Mouse (Mus musculus) lung, adult 18-20 months (tissue): Measurements from ENCODE around the gene Wfdc12.

Source experiments
- DNase-seq, 2 experiments: peaks; one replicate each; pipeline ENCODE4 v3.0.0; 2022; ENCODE audit warnings: mixed read lengths in 2 of 2

Gene Wfdc12

GRCm38 (mm10) chr2:164175850-164176249 lies 14.6 kb downstream of the Wfdc12 start:
- DNase-seq = no peak

- DNase-seq = no peak
These were observed 15.6 kb downstream of the Wfdc12 start for GRCm38 (mm10) chr2:164174649-164175395.

- DNase-seq = no peak
These were observed 17.0 kb downstream of the Wfdc12 start for GRCm38 (mm10) chr2:164173394-164173793.

DNA sequence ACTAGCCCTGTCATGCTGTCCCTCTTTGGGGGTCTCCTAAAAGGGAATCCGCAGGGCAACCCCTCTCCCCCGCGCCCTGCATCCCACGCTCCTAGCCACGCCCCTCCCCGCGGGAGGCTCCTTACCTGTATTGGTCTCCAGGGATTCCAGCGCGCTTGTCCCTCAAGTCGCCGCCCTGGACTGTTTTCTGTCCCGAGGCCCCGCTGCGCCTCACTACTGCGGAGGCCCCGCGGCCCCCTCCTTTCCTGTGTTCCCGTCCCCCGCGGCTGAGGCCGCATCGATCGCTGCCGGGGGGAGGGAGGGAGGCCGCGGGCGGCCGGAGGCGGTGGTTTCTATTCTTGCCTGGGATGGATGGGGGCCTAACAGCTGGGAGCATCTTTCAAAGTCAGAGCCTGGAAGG lies 19.5 kb downstream of the Wfdc12 start, which contains the start of gene Kcns1:
Gene Kcns1, minus strand, starts transcription at position 212 of the 400 bp plus-strand sequence.
- DNase-seq = no peak

DNA sequence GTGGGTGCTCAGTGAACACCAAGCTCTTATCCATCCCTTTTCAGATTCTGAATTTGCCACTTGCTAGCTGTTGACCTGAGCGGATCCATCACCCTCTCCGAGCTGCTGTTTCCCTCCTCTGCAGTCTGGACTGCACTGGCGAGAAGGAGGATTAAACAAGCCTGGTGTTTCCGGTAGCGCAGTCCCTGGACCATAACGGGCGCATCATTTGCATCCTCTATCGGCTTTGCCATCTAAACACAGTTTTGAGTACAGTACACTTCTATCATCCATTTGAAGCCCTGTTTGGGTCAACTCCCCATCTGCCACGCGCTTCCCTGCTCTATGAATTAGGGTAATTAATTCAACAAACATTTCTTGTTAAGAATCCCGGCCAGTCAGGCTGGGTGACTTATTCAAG lies 20.1 kb downstream of the Wfdc12 start:
- no peak for DNase-seq

- DNase-seq = no peak
These were observed 21.8 kb downstream of the Wfdc12 start for GRCm38 (mm10) chr2:164168571-164168946.

GRCm38 (mm10) chr2:164167752-164168570 lies 22.4 kb downstream of the Wfdc12 start:
- DNase-seq = no peak

- no peak for DNase-seq
These were observed 25.5 kb downstream of the Wfdc12 start for GRCm38 (mm10) chr2:164164941-164165340.

DNA sequence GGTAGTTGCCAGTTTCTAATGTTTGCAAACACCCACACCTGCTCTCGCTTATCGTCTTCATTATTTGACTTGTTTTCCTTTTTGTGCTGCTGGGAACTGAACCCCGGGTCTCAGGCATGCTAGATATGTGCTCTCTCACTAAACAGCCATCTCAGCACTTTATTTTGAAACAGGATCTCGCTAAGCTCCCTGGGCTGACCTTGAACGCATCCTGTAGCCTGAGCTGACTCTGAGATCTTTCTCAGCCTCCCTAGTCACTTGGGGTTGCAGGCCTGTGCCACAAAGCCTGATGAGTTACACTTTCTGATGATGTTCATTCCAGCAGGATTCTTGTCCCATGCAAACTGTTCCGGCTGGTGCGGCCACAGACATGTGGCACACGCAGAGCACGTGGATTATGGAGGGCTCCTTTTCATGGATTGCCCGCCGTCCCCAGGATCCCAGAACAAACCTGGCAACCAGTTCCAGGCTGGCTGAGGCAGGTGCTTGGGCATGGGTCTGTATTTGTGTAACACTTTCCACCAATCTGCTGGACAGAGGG lies 28.8 kb downstream of the Wfdc12 start:
- no peak for DNase-seq

- no peak for DNase-seq
These were observed 31.6 kb downstream of the Wfdc12 start for GRCm38 (mm10) chr2:164158838-164159237.

- no peak for DNase-seq
These were observed 34.2 kb downstream of the Wfdc12 start for GRCm38 (mm10) chr2:164156158-164156557.

GRCm38 (mm10) chr2:164154007-164154406 lies 36.4 kb downstream of the Wfdc12 start:
- DNase-seq = no peak

DNA sequence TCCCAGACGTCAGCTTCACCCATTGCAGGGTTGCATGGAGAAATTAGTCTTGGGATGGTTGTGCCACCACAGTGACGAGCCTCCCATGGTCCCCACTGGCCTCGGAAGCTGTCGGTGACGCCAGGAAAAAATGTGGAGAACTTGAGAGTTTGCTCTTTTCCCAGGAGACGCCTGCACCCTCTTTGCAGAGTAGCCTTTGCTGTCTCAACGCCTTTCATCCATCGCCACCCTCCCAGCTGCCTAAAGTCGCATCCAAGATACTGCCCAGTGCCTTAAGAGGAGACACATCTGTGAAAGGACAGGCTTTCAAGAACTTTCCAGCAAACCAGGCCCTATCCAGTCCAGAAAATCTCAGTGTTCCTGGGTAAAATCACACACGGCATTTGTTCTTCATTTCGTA lies 38.1 kb downstream of the Wfdc12 start:
- no peak for DNase-seq

DNA sequence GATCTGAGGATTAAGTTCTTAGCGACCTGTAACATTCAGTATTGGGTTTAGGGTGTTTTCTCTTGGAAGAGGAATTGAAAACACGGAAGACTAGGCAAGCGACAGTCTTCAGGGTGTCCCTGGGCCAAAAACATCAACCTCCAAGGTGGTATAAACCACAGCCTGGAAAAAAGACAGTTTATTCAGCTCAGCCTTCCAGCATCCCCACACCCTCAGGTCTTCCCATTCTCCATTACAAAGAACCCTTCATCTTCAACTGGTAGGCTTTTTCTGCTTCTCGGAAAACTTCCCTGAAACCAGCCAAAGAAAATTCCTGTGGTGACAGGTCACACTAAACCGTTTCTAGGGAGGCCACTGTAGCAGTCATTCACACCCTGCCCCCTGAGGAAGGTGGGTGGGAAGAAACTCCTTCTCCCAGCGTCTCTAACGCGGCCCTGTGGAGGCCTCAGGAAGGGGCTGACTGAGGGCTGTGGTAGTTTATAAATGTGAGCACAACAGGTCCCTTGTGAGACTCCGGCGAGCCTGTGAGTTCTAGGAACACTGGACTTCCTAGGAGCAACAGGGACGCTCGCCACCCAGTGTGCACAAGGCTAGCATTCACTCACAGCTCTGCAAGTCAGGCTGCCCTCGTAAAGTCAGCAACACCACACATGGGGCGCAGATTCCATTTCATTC lies 40.2 kb downstream of the Wfdc12 start:
- DNase-seq = no peak

GRCm38 (mm10) chr2:164146556-164146955 lies 43.9 kb downstream of the Wfdc12 start:
- DNase-seq = no peak

DNA sequence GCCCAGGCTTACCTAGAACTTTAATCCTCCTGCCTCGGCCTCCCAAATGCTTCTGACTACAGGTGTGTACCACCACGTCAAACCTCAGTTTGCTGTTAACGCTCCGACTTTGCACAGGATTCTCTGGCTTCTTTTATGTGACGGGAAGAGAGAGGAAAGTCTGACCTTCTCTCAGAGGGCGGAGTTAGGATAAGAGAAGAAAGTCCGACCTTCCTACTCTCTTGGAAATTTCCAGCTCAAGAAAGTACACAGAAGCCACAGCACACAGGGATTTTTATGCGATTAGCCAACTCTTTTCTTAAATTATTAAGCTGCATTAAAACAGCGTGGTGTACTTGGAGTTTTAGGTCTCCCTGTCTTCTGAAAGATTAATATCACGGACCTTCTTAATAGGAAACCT lies 45.9 kb downstream of the Wfdc12 start:
- no peak for DNase-seq

DNA sequence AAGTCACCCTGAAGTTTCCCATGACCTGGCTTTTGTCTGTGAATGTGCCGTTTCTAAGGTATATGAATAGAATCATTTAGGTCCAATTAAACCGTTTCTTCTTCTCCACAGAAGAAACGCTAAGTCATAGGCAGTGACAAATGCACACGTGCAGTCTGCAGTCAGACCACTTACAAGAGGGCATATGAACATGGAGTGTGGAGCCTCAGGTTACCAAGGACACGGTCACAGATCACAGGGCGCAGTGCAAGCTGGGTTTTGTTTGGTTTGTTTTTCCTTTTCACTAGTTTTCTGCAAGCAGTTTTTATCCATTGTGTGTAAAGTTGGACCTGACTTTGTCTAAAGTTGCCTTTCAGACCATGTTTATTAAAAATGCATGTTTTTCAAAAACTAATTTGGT lies 46.4 kb downstream of the Wfdc12 start:
- no peak for DNase-seq

- DNase-seq = no peak
These were observed 48.4 kb downstream of the Wfdc12 start for GRCm38 (mm10) chr2:164142021-164142420.
